Mouse (Mus musculus) bone marrow, adult 2 months (tissue): ENCODE measurements around the gene Mex3a.

Experiments used
- CTCF ChIP-seq: fragments of 200-500 bp; IDR thresholded peaks from 2 replicates; pipeline ENCODE4 v1.5.1; 2011; ENCODE audit warnings: low read length, control low read depth; ENCODE audit not compliant: control insufficient read depth, insufficient read depth
- POLR2A ChIP-seq: fragments of 200-500 bp; IDR thresholded peaks from 2 replicates; pipeline ENCODE4 v1.6.1; 2011; ENCODE audit warnings: low read depth, mild to moderate bottlenecking, control low read depth, low read length, borderline replicate concordance; ENCODE audit not compliant: control insufficient read depth

DNA sequence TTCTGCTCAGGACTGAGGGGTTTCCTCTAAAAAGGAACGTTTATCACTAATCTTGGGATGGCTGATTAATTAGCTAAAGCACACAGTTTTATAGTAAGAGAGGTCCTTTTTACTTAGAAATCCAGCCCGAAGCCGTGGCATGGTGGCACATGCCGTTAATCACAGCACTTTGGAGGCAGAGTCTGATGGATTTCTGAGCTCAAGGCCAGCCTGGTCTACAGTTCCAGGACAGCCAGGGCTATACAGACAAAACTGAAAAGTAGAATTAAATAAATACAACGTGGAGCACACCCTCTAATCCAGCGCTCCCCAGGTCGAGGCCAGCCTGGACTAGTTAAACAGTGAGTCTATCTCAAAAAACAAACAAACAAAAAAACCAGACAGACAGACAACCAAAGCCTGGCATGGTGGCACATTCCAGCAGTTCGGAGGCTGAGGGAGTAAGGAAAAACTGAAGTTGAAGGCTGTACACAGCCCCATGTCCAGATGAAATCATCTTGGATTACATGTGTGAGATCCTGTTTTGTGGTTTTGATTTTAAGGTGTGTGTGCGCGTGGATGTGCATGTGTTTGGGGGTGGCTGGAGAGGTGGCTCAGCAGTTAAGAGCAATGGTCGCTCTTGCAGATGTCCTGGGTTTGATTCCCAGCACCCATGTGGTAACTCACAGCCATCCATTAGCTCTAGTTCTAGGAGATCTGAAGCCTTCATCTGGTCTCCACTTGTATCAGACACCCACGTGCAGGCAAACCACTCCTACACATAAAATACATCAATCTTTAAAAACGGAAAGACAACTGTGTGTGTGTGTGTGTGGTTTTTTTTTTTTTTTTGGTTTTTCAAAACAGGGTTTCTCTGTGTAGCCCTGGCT lies 21.5 kb upstream of the Mex3a start:
- no peak for TF ChIP-seq CTCF
- TF ChIP-seq POLR2A: no peak
